In genomic region chr6:63733740-63734139, GRCm38 (mm10) we compare ENCODE assay signal across 20 mouse cellular contexts.
DNase-seq lines count a peak whose midpoint lies in the region; ATAC-seq and TF ChIP-seq lines count a peak whose summit lies in the region.
"Had no signal": no experiment of that assay in that cellular context is flagged by ENCODE, and none has a peak within 500 bp of the region (broad histone marks: within the 10 kb centered on the region; RNA-seq: fewer than 3 reads in every experiment).

No protein-coding gene starts in this region.

- no peaks in the 10 kb centered on the region for H3K9me3 ChIP-seq in forebrain, embryonic 14.5 days (replicated peaks; ENCODE audit: control insufficient read depth, low read length)
- no peaks in the 10 kb centered on the region for H3K9me3 ChIP-seq in forebrain, embryonic 13.5 days (replicated peaks)
- no peaks in the 10 kb centered on the region for H3K9me3 ChIP-seq in hindbrain, postnatal 0 days (ENCODE audit: low read length)
- H3K9me3 ChIP-seq: intestine, embryonic 15.5 days; liver, embryonic 12.5 days had no signal

- no peaks in the 10 kb centered on the region; the same call in 1 of the 2 replicates for H3K4me1 ChIP-seq in forebrain, embryonic 14.5 days (ENCODE audit: control insufficient read depth, insufficient read depth, low read length)
- no peaks in the 10 kb centered on the region for H3K4me1 ChIP-seq in forebrain, embryonic 13.5 days
- no peaks in the 10 kb centered on the region for H3K4me1 ChIP-seq in hindbrain, postnatal 0 days (ENCODE audit: insufficient read depth, low read length)
- H3K4me1 ChIP-seq: intestine, embryonic 15.5 days; liver, embryonic 12.5 days had no signal

- no peak overlapping the region for H3K27ac ChIP-seq in forebrain, embryonic 14.5 days (ENCODE audit: low read depth, low read length)
- H3K27ac ChIP-seq in forebrain, embryonic 13.5 days = no peak overlapping the region
- no peak overlapping the region for H3K27ac ChIP-seq in hindbrain, postnatal 0 days
- H3K27ac ChIP-seq: intestine, embryonic 15.5 days; layer of hippocampus, adult 2 months; liver, embryonic 12.5 days had no signal

- H3K36me3 ChIP-seq in forebrain, embryonic 14.5 days (ENCODE audit: control insufficient read depth, insufficient read depth, low read length) = no peaks in the 10 kb centered on the region
- no peaks in the 10 kb centered on the region for H3K36me3 ChIP-seq in forebrain, embryonic 13.5 days (ENCODE audit: poor library complexity, severe bottlenecking)
- no peaks in the 10 kb centered on the region for H3K36me3 ChIP-seq in hindbrain, postnatal 0 days (ENCODE audit: insufficient read depth, low read length)
- H3K36me3 ChIP-seq: intestine, embryonic 15.5 days; liver, embryonic 12.5 days had no signal

- H3K4me2 ChIP-seq in forebrain, embryonic 14.5 days (ENCODE audit: low read length) = no peak overlapping the region
- H3K4me2 ChIP-seq in forebrain, embryonic 13.5 days = no peak overlapping the region
- H3K4me2 ChIP-seq in hindbrain, postnatal 0 days (ENCODE audit: low read depth, low read length) = no peak overlapping the region
- H3K4me2 ChIP-seq: heart, embryonic 11.5 days; intestine, embryonic 15.5 days; liver, embryonic 12.5 days; lung, embryonic 14.5 days had no signal

- peak; percentile 26 for DNase-seq in forebrain, embryonic 14.5 days (ENCODE audit: low spot score)
- DNase-seq in cerebellum, postnatal 10 days = peak; percentile 29 to 46
- peak; percentile 51 for DNase-seq in hindbrain, postnatal 0 days (ENCODE audit: low spot score)
- no peak for DNase-seq in kidney, adult 18-20 months
- DNase-seq in frontal cortex, postnatal 14 days (ENCODE audit: low spot score in 2 of 2) = no peak
- DNase-seq in heart, postnatal 10 days = no peak
- DNase-seq: adrenal gland, adult 8-10 months; gastrocnemius, postnatal 25 days; lung, embryonic 14.5 days; midbrain, embryonic 14.5 days; right cerebral cortex, adult 18-20 months; spleen, adult 18-20 months; thymus, adult 18-20 months had no signal

- intact Hi-C loops in heart, postnatal 10 days (cut with DNase I) = no loop called here

- WGBS in forebrain, embryonic 14.5 days = 20% methylated on average over 2 of the region's 2 CpGs
- 28% methylated on average over 2 of the region's 2 CpGs for WGBS in forebrain, embryonic 13.5 days
- WGBS in hindbrain, postnatal 0 days = 16% methylated on average over 2 of the region's 2 CpGs

- H3K9ac ChIP-seq in forebrain, embryonic 14.5 days (ENCODE audit: low read length) = no peak overlapping the region
- no peak overlapping the region for H3K9ac ChIP-seq in forebrain, embryonic 13.5 days
- H3K9ac ChIP-seq in hindbrain, postnatal 0 days (replicated peaks; ENCODE audit: low read length) = no peak overlapping the region
- H3K9ac ChIP-seq: intestine, embryonic 15.5 days; liver, embryonic 12.5 days; lung, embryonic 14.5 days had no signal

- H3K27me3 ChIP-seq in forebrain, embryonic 14.5 days (replicated peaks; ENCODE audit: control insufficient read depth, insufficient read depth, low read length) = no peaks in the 10 kb centered on the region
- H3K27me3 ChIP-seq in forebrain, embryonic 13.5 days = no peaks in the 10 kb centered on the region
- no peaks in the 10 kb centered on the region for H3K27me3 ChIP-seq in hindbrain, postnatal 0 days (ENCODE audit: insufficient read depth, low read length)
- H3K27me3 ChIP-seq: intestine, embryonic 15.5 days; liver, embryonic 12.5 days had no signal

- H3K4me3 ChIP-seq in forebrain, embryonic 14.5 days (ENCODE audit: low read depth, low read length) = no peak overlapping the region
- H3K4me3 ChIP-seq in forebrain, embryonic 13.5 days = no peak overlapping the region
- no peak overlapping the region for H3K4me3 ChIP-seq in hindbrain, postnatal 0 days (ENCODE audit: low read length)
- H3K4me3 ChIP-seq: erythroblast, embryonic 14.5 days; intestine, embryonic 15.5 days; layer of hippocampus, adult 2 months; liver, embryonic 12.5 days had no signal

- no peak for TF ChIP-seq CTCF in hindbrain, postnatal 0 days (IDR thresholded peaks at IDR 0.05; ENCODE audit: low read depth)

- ATAC-seq in forebrain, embryonic 14.5 days = no peak
- ATAC-seq in forebrain, embryonic 13.5 days = no peak
- 0 out of 2 replicates have a peak, but pooled peaks have one; percentile 67 for ATAC-seq in cerebellum, adult (ENCODE audit: insufficient number of reproducible peaks, low FRiP score, low TSS enrichment)
- peak; percentile 90 for ATAC-seq in hindbrain, postnatal 0 days
- ATAC-seq: intestine, embryonic 15.5 days; liver, embryonic 12.5 days had no signal

Comparison
In these comparisons a context has a peak if more than half of its experiments do, and no peak if none do; other contexts are left out.
1. ATAC-seq: peak in cerebellum, adult (single experiment) and hindbrain, postnatal 0 days (single experiment); none in forebrain, embryonic 14.5 days (single experiment) and forebrain, embryonic 13.5 days (single experiment).
2. DNase-seq: peak in forebrain, embryonic 14.5 days (single experiment), cerebellum, postnatal 10 days (2 of 2) and hindbrain, postnatal 0 days (single experiment); none in kidney, adult 18-20 months (single experiment), frontal cortex, postnatal 14 days (0 of 2) and heart, postnatal 10 days (0 of 2).